Mouse (Mus musculus) MEL (cell line): ENCODE results near the gene Trim75. TPM values are rescaled to one million over a fixed set of nuclear protein-coding genes. Genes with fewer than 3 reads are reported as not detected.

Experiments used
- DNase-seq: peaks from one replicate; pipeline ENCODE4 v3.0.0; 2011; ENCODE audit warnings: low read depth, low spot score
- H3K27ac ChIP-seq: 2 replicates; pipeline ENCODE4 v1.5.1; 2012; ENCODE audit warnings: low read depth, mild to moderate bottlenecking, control low read depth, low read length, moderate library complexity; ENCODE audit not compliant: control insufficient read depth
- H3K27me3 ChIP-seq, 2 experiments: fragments of 150-350 bp in 1 of 2; sonication (generic) in 1 of 2; 2 replicates each; pipeline ENCODE4 v1.6.1; 2012; ENCODE audit warnings: low read length in 2 of 2, mild to moderate bottlenecking in 2 of 2, improper control_type of control experiment in 1 of 2, moderate library complexity in 1 of 2; ENCODE audit not compliant: insufficient read depth in 2 of 2, control insufficient read depth in 1 of 2
- H3K36me3 ChIP-seq, 2 experiments: 2 replicates each; pipeline ENCODE4 v1.6.1; 2012 to 2014; ENCODE audit warnings: low read length in 2 of 2, improper control_type of control experiment in 1 of 2, inconsistent platforms in 1 of 2, mild to moderate bottlenecking in 1 of 2; ENCODE audit not compliant: insufficient read depth in 2 of 2, control insufficient read depth in 1 of 2
- H3K4me1 ChIP-seq, 2 experiments: fragments of 150-350 bp in 1 of 2; sonication (generic) in 1 of 2; 2 replicates each; pipeline ENCODE4 v1.6.1; 2012; ENCODE audit warnings: low read length in 2 of 2, improper control_type of control experiment in 1 of 2, mild to moderate bottlenecking in 1 of 2; ENCODE audit not compliant: insufficient read depth in 2 of 2, control insufficient read depth in 1 of 2
- H3K4me3 ChIP-seq, 2 experiments: fragments of 150-350 bp in 1 of 2; sonication (generic) in 1 of 2; 2 replicates each; pipeline ENCODE4 v1.5.1; 2012; ENCODE audit warnings: low read depth in 2 of 2, low read length in 2 of 2, mild to moderate bottlenecking in 2 of 2, moderate library complexity in 2 of 2, control low read depth in 1 of 2, improper control_type of control experiment in 1 of 2; ENCODE audit not compliant: control insufficient read depth in 1 of 2, insufficient read depth in 1 of 2
- H3K79me2 ChIP-seq: 2 replicates; pipeline ENCODE4 v1.6.1; 2012; ENCODE audit warnings: mild to moderate bottlenecking, low read length, moderate library complexity; ENCODE audit not compliant: control insufficient read depth, poor library complexity, insufficient read depth
- H3K9ac ChIP-seq: 2 replicates; pipeline ENCODE4 v1.6.1; 2012; ENCODE audit warnings: low read depth, mild to moderate bottlenecking, control low read depth, low read length, moderate library complexity; ENCODE audit not compliant: control insufficient read depth, poor library complexity, severe bottlenecking
- H3K9me3 ChIP-seq: fragments of 150-350 bp; sonication (generic); replicated peaks from 2 replicates; pipeline ENCODE4 v1.6.1; 2012; ENCODE audit warnings: mild to moderate bottlenecking, low read length, improper control_type of control experiment, moderate library complexity; ENCODE audit not compliant: insufficient read depth
- BHLHE40 ChIP-seq: IDR thresholded peaks from 2 replicates; pipeline ENCODE4 v1.6.1; 2012; ENCODE audit warnings: low read depth, mild to moderate bottlenecking, inconsistent platforms, low read length, improper control_type of control experiment, borderline replicate concordance
- ETS1 ChIP-seq: IDR thresholded peaks from 2 replicates; pipeline ENCODE4 v1.6.1; 2012; ENCODE audit warnings: low read depth, mild to moderate bottlenecking, inconsistent platforms, low read length, improper control_type of control experiment, moderate library complexity
- GABPA ChIP-seq: IDR thresholded peaks from 2 replicates; pipeline ENCODE4 v1.6.1; 2012; ENCODE audit warnings: low read depth, mild to moderate bottlenecking, inconsistent platforms, low read length, improper control_type of control experiment, moderate library complexity
- GATA1 ChIP-seq: IDR thresholded peaks from 2 replicates; pipeline ENCODE4 v1.6.1; 2011; ENCODE audit warnings: low read depth, low read length, improper control_type of control experiment
- HCFC1 ChIP-seq: IDR thresholded peaks from 2 replicates; pipeline ENCODE4 v1.6.1; 2012; ENCODE audit warnings: low read depth, mild to moderate bottlenecking, inconsistent platforms, low read length, improper control_type of control experiment, moderate library complexity
- MAX ChIP-seq: IDR thresholded peaks from 2 replicates; pipeline ENCODE4 v1.6.1; 2011; ENCODE audit warnings: low read length, improper control_type of control experiment
- MAZ ChIP-seq: IDR thresholded peaks from 2 replicates; pipeline ENCODE4 v1.6.1; 2012; ENCODE audit warnings: low read depth, mild to moderate bottlenecking, inconsistent platforms, low read length, improper control_type of control experiment
- MEF2A ChIP-seq: IDR thresholded peaks from 2 replicates; pipeline ENCODE4 v1.6.1; 2014; ENCODE audit warnings: low read depth, mild to moderate bottlenecking, inconsistent platforms, low read length, improper control_type of control experiment; ENCODE audit not compliant: poor library complexity, insufficient replicate concordance, severe bottlenecking; ENCODE audit errors: extremely low read depth
- NRF1 ChIP-seq: IDR thresholded peaks from 2 replicates; pipeline ENCODE4 v1.6.1; 2014; ENCODE audit warnings: low read depth, mild to moderate bottlenecking, inconsistent platforms, low read length, improper control_type of control experiment, moderate library complexity; ENCODE audit not compliant: poor library complexity, insufficient read depth, severe bottlenecking
- POLR2A ChIP-seq, 2 experiments: IDR thresholded peaks; 2 replicates each; pipeline ENCODE4 v1.6.1; 2011 to 2012; ENCODE audit warnings: low read length in 2 of 2, mild to moderate bottlenecking in 2 of 2, control low read depth in 1 of 2, improper control_type of control experiment in 1 of 2, low read depth in 1 of 2, moderate library complexity in 1 of 2; ENCODE audit not compliant: control insufficient read depth in 1 of 2, insufficient read depth in 1 of 2, poor library complexity in 1 of 2
- RAD21 ChIP-seq: IDR thresholded peaks from 2 replicates; pipeline ENCODE4 v1.6.1; 2011; ENCODE audit warnings: mild to moderate bottlenecking, low read depth, low read length, improper control_type of control experiment
- RCOR1 ChIP-seq: IDR thresholded peaks from 2 replicates; pipeline ENCODE4 v1.6.1; 2012; ENCODE audit warnings: low read depth, mild to moderate bottlenecking, inconsistent platforms, low read length, improper control_type of control experiment
- TBP ChIP-seq: IDR thresholded peaks from 2 replicates; pipeline ENCODE4 v1.8.0; 2011; ENCODE audit warnings: low read depth, low read length, improper control_type of control experiment
- TCF12 ChIP-seq: IDR thresholded peaks from 2 replicates; pipeline ENCODE4 v1.6.1; 2014; ENCODE audit warnings: low read depth, mild to moderate bottlenecking, inconsistent platforms, low read length, improper control_type of control experiment, moderate library complexity
- USF1 ChIP-seq: IDR thresholded peaks from 2 replicates; pipeline ENCODE4 v1.6.1; 2014; ENCODE audit warnings: low read depth, mild to moderate bottlenecking, inconsistent platforms, low read length, improper control_type of control experiment, moderate library complexity
- ZMIZ1 ChIP-seq: IDR thresholded peaks from 2 replicates; pipeline ENCODE4 v1.6.1; 2012; ENCODE audit warnings: low read depth, mild to moderate bottlenecking, inconsistent platforms, low read length, improper control_type of control experiment, moderate library complexity
- polyA plus RNA-seq, 2 experiments: library from polyadenylated mRNA; stranded (reverse) in 1 of 2; unstranded in 1 of 2; fragments of >175 nt in 1 of 2; fragments of >200 nt in 1 of 2; gene quantifications; 2 replicates each; pipeline versions ENCODE4 v1.2.1 to v1.2.4; 2012; ENCODE audit warnings: low replicate concordance in 2 of 2, low read depth in 1 of 2; ENCODE audit not compliant: insufficient read length in 2 of 2, insufficient read depth in 1 of 2, missing spikeins in 1 of 2
- total RNA-seq: library from RNA; depleted of rRNA; stranded (reverse); fragments of 300-350 nt; gene quantifications from 2 replicates; pipeline ENCODE4 v1.2.3, GENCODE M21; 2012; rRNA removed

The Trim75 gene
- not detected in 2 replicates for total RNA-seq
- polyA plus RNA-seq, result not detected

- no peaks in the 10 kb centered on the region for H3K36me3 ChIP-seq
- no peaks in the 10 kb centered on the region for H3K9me3 ChIP-seq
- no peak within 1 kb of the TSS for H3K4me3 ChIP-seq
- DNase-seq, result no peak
- no peak within 1 kb of the TSS for H3K27ac ChIP-seq
- H3K79me2 ChIP-seq, result no peaks in the 10 kb centered on the region
- no peaks in the 10 kb centered on the region for H3K4me1 ChIP-seq
- H3K9ac ChIP-seq, result no peak within 1 kb of the TSS
- no peak for TF ChIP-seq TBP
- no peak for TF ChIP-seq ETS1
- TF ChIP-seq USF1, result no peak
- TF ChIP-seq POLR2A (IDR thresholded peaks at IDR 0.05; ENCODE audit: control insufficient read depth in 1 of 2, insufficient read depth in 1 of 2, low read depth in 1 of 2, low read length in 2 of 2, poor library complexity in 1 of 2), result no peak
- TF ChIP-seq NRF1, result no peak
- TF ChIP-seq GABPA, result no peak
- TF ChIP-seq MEF2A, result no peak
- no peak for TF ChIP-seq RCOR1
- no peak for TF ChIP-seq GATA1
- TF ChIP-seq ZMIZ1, result no peak
- TF ChIP-seq RAD21, result no peak
- no peak for TF ChIP-seq HCFC1
- TF ChIP-seq BHLHE40, result no peak
- H3K27me3 ChIP-seq, result no peaks in the 10 kb centered on the region
Observed at GRCm38 (mm10) chr8:64987731-64988130, at the start of gene Trim75. Gene Trim75, minus strand, starts transcription at chr8:64987831.

- Histone ChIP-seq H3K9ac (no peak within 1 kb of the TSS), H3K27me3 (no peaks in the 10 kb centered on the region), H3K79me2 (no peaks in the 10 kb centered on the region), H3K36me3 (no peaks in the 10 kb centered on the region), H3K4me1 (no peaks in the 10 kb centered on the region), H3K27ac (no peak within 1 kb of the TSS), H3K4me3 (no peak within 1 kb of the TSS), H3K9me3 (no peaks in the 10 kb centered on the region)
- DNase-seq, result no peak
- no peak for TF ChIP-seq GABPA
- no peak for TF ChIP-seq RCOR1
Observed at GRCm38 (mm10) chr8:65037117-65037533, 49.5 kb upstream of the Trim75 start, which contains the start of gene Apela. Gene Apela, minus strand, starts transcription at chr8:65037336.

GRCm38 (mm10) chr8:65034136-65034535, 46.5 kb upstream of the Trim75 start:
- Histone ChIP-seq H3K27me3 (no peaks in the 10 kb centered on the region), H3K4me1 (no peaks in the 10 kb centered on the region), H3K9me3 (no peaks in the 10 kb centered on the region), H3K9ac (no peak overlapping the region), H3K27ac (no peak overlapping the region), H3K36me3 (no peaks in the 10 kb centered on the region), H3K4me3 (no peak overlapping the region), H3K79me2 (no peaks in the 10 kb centered on the region)
- TF ChIP-seq TCF12 (no peak), MAX (no peak), MAZ (no peak)
- no peak for DNase-seq
